ENCODE assay signal across 34 mouse cellular contexts in the genomic region with DNA sequence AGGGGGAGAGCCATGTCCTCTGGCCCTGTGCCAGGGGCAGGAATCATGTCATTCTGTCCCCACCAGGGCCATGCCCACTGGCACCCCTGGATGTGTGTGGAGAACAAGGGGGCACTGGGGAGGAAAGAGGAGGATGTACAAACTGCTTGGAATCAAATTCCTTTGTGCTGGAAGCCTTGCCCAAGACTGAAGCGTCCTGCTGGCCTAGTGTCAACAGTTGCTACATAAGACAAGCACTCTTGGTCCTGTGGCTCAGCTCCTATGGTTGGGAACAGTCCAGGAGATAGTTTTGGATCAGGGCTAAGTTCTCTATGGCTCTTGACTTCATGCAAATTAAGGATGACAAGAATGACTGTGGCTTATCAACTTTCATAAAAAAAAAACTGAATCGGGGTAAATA.
DNase-seq lines count a peak whose midpoint lies in the region; ATAC-seq and TF ChIP-seq lines count a peak whose summit lies in the region.
"Had no signal": no experiment of that assay in that cellular context is flagged by ENCODE, and none has a peak within 500 bp of the region (broad histone marks: within the 10 kb centered on the region; RNA-seq: fewer than 3 reads in every experiment).

No protein-coding gene starts in this region.

- WGBS in lung, postnatal 0 days = 59% methylated on average over 2 of the region's 2 CpGs

- no peaks in the 10 kb centered on the region; the same call in 1 of the 2 replicates for H3K36me3 ChIP-seq in lung, postnatal 0 days (ENCODE audit: insufficient read depth, low read length)
- H3K36me3 ChIP-seq: embryonic facial prominence, embryonic 13.5 days; heart, embryonic 10.5 days; heart, embryonic 15.5 days; hindbrain, embryonic 13.5 days; limb, embryonic 10.5 days; limb, embryonic 15.5 days; lung, embryonic 15.5 days; neural tube, embryonic 15.5 days had no signal

- no peak overlapping the region for H3K4me2 ChIP-seq in lung, postnatal 0 days (replicated peaks; ENCODE audit: low read depth, low read length)
- H3K4me2 ChIP-seq: embryonic facial prominence, embryonic 13.5 days; heart, embryonic 15.5 days; hindbrain, embryonic 13.5 days; limb, embryonic 15.5 days; lung, embryonic 15.5 days; neural tube, embryonic 15.5 days had no signal

- no peaks in the 10 kb centered on the region; the same call in 1 of the 2 replicates for H3K4me1 ChIP-seq in lung, postnatal 0 days (ENCODE audit: insufficient read depth, low read depth, low read length)
- H3K4me1 ChIP-seq: limb, embryonic 10.5 days; lung, embryonic 15.5 days; neural tube, embryonic 15.5 days had no signal

- H3K9me3 ChIP-seq in lung, postnatal 0 days (ENCODE audit: low read length) = no peaks in the 10 kb centered on the region
- H3K9me3 ChIP-seq: embryonic facial prominence, embryonic 13.5 days; heart, embryonic 10.5 days; heart, embryonic 15.5 days; hindbrain, embryonic 13.5 days; limb, embryonic 10.5 days; limb, embryonic 15.5 days; lung, embryonic 15.5 days; neural tube, embryonic 15.5 days had no signal

- ATAC-seq in lung, postnatal 0 days = peak; percentile 28; the same call in 1 of the 2 replicates
- ATAC-seq: forebrain, embryonic 16.5 days; intestine, postnatal 0 days had no signal

- TF ChIP-seq EP300 in lung, postnatal 0 days (IDR thresholded peaks at IDR 0.05) = no peak

- no peak overlapping the region for H3K9ac ChIP-seq in lung, postnatal 0 days (replicated peaks; ENCODE audit: low read depth)
- H3K9ac ChIP-seq: embryonic facial prominence, embryonic 13.5 days; heart, embryonic 15.5 days; hindbrain, embryonic 13.5 days; limb, embryonic 15.5 days; liver, embryonic 14.5 days; lung, embryonic 15.5 days; neural tube, embryonic 15.5 days had no signal

- no peaks in the 10 kb centered on the region for H3K27me3 ChIP-seq in lung, postnatal 0 days (replicated peaks; ENCODE audit: insufficient read depth, low read length)
- H3K27me3 ChIP-seq: embryonic facial prominence, embryonic 13.5 days; heart, embryonic 15.5 days; hindbrain, embryonic 13.5 days; limb, embryonic 15.5 days; lung, embryonic 15.5 days; neural tube, embryonic 15.5 days had no signal

- DNase-seq in adrenal gland, postnatal 14 days = peak; percentile 47
- no peak for DNase-seq in adrenal gland, adult 8-10 months
- DNase-seq in adipocyte (ENCODE audit: low spot score) = peak; percentile 9
- DNase-seq in lung, postnatal 0 days (ENCODE audit: low spot score) = peak; percentile 37
- DNase-seq in lung, postnatal 4 days = peak; percentile 19 to 52
- no peak for DNase-seq in left cerebral cortex, adult 11 months (ENCODE audit: low spot score)
- no peak for DNase-seq in embryo, embryonic 11 days
- DNase-seq: adrenal gland, adult 2 months; cerebellum, adult 11 months; cerebellum, adult 9-10 months; cerebellum, postnatal 36 days; gastrocnemius, postnatal 14 days; heart, adult 11 months; heart, postnatal 36 days; kidney, adult 9 months; kidney, postnatal 10 days; layer of hippocampus, postnatal 36 days; midbrain, embryonic 14.5 days; right cerebral cortex, postnatal 25 days; spleen, adult 18-20 months; thymus, adult 18-20 months; thymus, postnatal 25 days had no signal

- no peak overlapping the region for H3K27ac ChIP-seq in lung, postnatal 0 days (ENCODE audit: low read length)
- H3K27ac ChIP-seq: embryonic facial prominence, embryonic 13.5 days; heart, embryonic 10.5 days; heart, embryonic 15.5 days; hindbrain, embryonic 13.5 days; limb, embryonic 10.5 days; limb, embryonic 15.5 days; liver, embryonic 14.5 days; lung, embryonic 15.5 days; neural tube, embryonic 15.5 days; stomach, postnatal 0 days had no signal

- TF ChIP-seq CTCF in lung, postnatal 0 days (IDR thresholded peaks at IDR 0.05) = 0 out of 2 replicates have a peak, but pooled peaks have one; percentile 4

- H3K4me3 ChIP-seq in lung, postnatal 0 days (ENCODE audit: low read depth, low read length) = no peak overlapping the region
- H3K4me3 ChIP-seq: embryonic facial prominence, embryonic 13.5 days; heart, embryonic 10.5 days; heart, embryonic 15.5 days; hindbrain, embryonic 13.5 days; limb, embryonic 10.5 days; limb, embryonic 15.5 days; lung, embryonic 15.5 days; neural tube, embryonic 15.5 days had no signal

Comparison
In these comparisons a context has a peak if more than half of its experiments do, and no peak if none do; other contexts are left out.
1. DNase-seq: peak in adrenal gland, postnatal 14 days (single experiment), adipocyte (single experiment), lung, postnatal 0 days (single experiment) and lung, postnatal 4 days (2 of 2); none in adrenal gland, adult 8-10 months (single experiment), left cerebral cortex, adult 11 months (single experiment) and embryo, embryonic 11 days (single experiment).